Mouse (Mus musculus): ENCODE data around the gene Mep1a. TPM values are rescaled to one million over a fixed set of nuclear protein-coding genes. Genes with fewer than 3 reads are reported as not detected.
A peak's percentile ranks its signal among the peaks of the same experiment; 100 is the strongest.

The Mep1a gene
- polyA plus RNA-seq, 2 experiments = 0.21 TPM; not detected in 1

GRCm38 (mm10) chr17:43534362-43535222 lies 32.0 kb upstream of the Mep1a start:
- Histone ChIP-seq H3K9me3 (ENCODE audit: control insufficient read depth, low read length) (no peaks in the 10 kb centered on the region), H3K4me3 (replicated peaks; ENCODE audit: low read length) (peak overlapping the region; percentile 18), H3K4me2 (replicated peaks; ENCODE audit: low read depth, low read length, severe bottlenecking) (peak overlapping the region; percentile 41), H3K9ac (ENCODE audit: low read depth, low read length, severe bottlenecking) (peak overlapping the region; percentile 22), H3K4me1 (ENCODE audit: control insufficient read depth, insufficient read depth, low read length) (peaks cover 5% of the 10 kb centered on the region; the same call in 1 of the 2 replicates), H3K27me3 (ENCODE audit: control insufficient read depth, insufficient read depth, low read length) (no peaks in the 10 kb centered on the region), H3K36me3 (ENCODE audit: control insufficient read depth, insufficient read depth, low read length) (no peaks in the 10 kb centered on the region), H3K27ac (replicated peaks; ENCODE audit: low read depth, low read length) (0 out of 2 replicates have a peak overlapping the region, but pooled peaks have one; percentile 19)
- ATAC-seq (ENCODE audit: low FRiP score, low read depth) (peak; percentile 85), DNase-seq (ENCODE audit: low spot score) (peak; percentile 80)
- no peak for TF ChIP-seq POLR2A (IDR thresholded peaks at IDR 0.05; ENCODE audit: borderline replicate concordance, extremely low read depth, insufficient read depth, insufficient read length)
- WGBS = 17% methylated on average over 23 of the region's 23 CpGs

- H3K27me3 ChIP-seq (ENCODE audit: control insufficient read depth, insufficient read depth, low read length) = no peaks in the 10 kb centered on the region
- no peak for TF ChIP-seq POLR2A (IDR thresholded peaks at IDR 0.05; ENCODE audit: borderline replicate concordance, extremely low read depth, insufficient read depth, insufficient read length)
- ATAC-seq (ENCODE audit: low FRiP score, low read depth) (no peak), DNase-seq (ENCODE audit: low spot score) (no peak)
- no peaks in the 10 kb centered on the region for H3K36me3 ChIP-seq (ENCODE audit: control insufficient read depth, insufficient read depth, low read length)
- H3K4me2 ChIP-seq (replicated peaks; ENCODE audit: low read depth, low read length, severe bottlenecking) = no peak overlapping the region
- peaks cover 5% of the 10 kb centered on the region; the same call in 1 of the 2 replicates for H3K4me1 ChIP-seq (ENCODE audit: control insufficient read depth, insufficient read depth, low read length)
- 91% methylated on average over 4 of the region's 4 CpGs for WGBS
- no peak overlapping the region for H3K4me3 ChIP-seq (replicated peaks; ENCODE audit: low read length)
- no peak overlapping the region for H3K27ac ChIP-seq (replicated peaks; ENCODE audit: low read depth, low read length)
- H3K9me3 ChIP-seq (ENCODE audit: control insufficient read depth, low read length) = no peaks in the 10 kb centered on the region
- no peak overlapping the region for H3K9ac ChIP-seq (ENCODE audit: low read depth, low read length, severe bottlenecking)
Observed at GRCm38 (mm10) chr17:43531192-43531591, 28.6 kb upstream of the Mep1a start.

- no peak overlapping the region for H3K4me2 ChIP-seq (replicated peaks; ENCODE audit: low read depth, low read length, severe bottlenecking)
- no peaks in the 10 kb centered on the region for H3K27me3 ChIP-seq (ENCODE audit: control insufficient read depth, insufficient read depth, low read length)
- no peak overlapping the region for H3K9ac ChIP-seq (ENCODE audit: low read depth, low read length, severe bottlenecking)
- ATAC-seq (ENCODE audit: low FRiP score, low read depth) (no peak), DNase-seq (ENCODE audit: low spot score) (no peak)
- no peak for TF ChIP-seq POLR2A (IDR thresholded peaks at IDR 0.05; ENCODE audit: borderline replicate concordance, extremely low read depth, insufficient read depth, insufficient read length)
- 83% methylated on average over 2 of the region's 2 CpGs for WGBS
- peaks cover 5% of the 10 kb centered on the region; the same call in 1 of the 2 replicates for H3K4me1 ChIP-seq (ENCODE audit: control insufficient read depth, insufficient read depth, low read length)
- no peaks in the 10 kb centered on the region for H3K9me3 ChIP-seq (ENCODE audit: control insufficient read depth, low read length)
- H3K27ac ChIP-seq (replicated peaks; ENCODE audit: low read depth, low read length) = no peak overlapping the region
- no peaks in the 10 kb centered on the region for H3K36me3 ChIP-seq (ENCODE audit: control insufficient read depth, insufficient read depth, low read length)
- H3K4me3 ChIP-seq (replicated peaks; ENCODE audit: low read length) = no peak overlapping the region
Observed at GRCm38 (mm10) chr17:43530507-43530906, 27.9 kb upstream of the Mep1a start.

DNA sequence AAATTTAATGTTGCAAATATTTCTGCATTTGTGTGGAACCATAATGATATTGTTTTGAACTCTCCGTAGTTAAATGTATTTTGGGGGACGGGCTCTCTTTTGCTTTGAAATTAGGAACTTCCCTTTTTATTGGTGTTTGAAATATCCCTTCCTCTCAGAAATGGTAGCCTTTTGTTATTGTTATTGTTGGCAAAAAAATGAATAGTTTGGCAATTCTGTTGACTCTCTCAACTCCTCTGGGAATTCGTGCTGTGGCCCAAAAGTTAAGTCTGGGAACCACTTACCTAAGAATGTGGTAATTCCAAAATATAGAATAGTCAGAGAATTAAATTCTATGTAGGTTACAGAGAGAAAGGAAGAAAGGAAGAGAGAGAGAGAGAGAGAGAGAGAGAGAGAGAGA lies 17.6 kb upstream of the Mep1a start:
- ATAC-seq (ENCODE audit: low FRiP score, low read depth) (no peak), DNase-seq (ENCODE audit: low spot score) (no peak)
- Histone ChIP-seq H3K36me3 (ENCODE audit: control insufficient read depth, insufficient read depth, low read length) (no peaks in the 10 kb centered on the region), H3K27me3 (ENCODE audit: control insufficient read depth, insufficient read depth, low read length) (no peaks in the 10 kb centered on the region), H3K4me3 (replicated peaks; ENCODE audit: low read length) (no peak overlapping the region), H3K4me2 (replicated peaks; ENCODE audit: low read depth, low read length, severe bottlenecking) (no peak overlapping the region), H3K9me3 (ENCODE audit: control insufficient read depth, low read length) (no peaks in the 10 kb centered on the region), H3K9ac (ENCODE audit: low read depth, low read length, severe bottlenecking) (no peak overlapping the region), H3K4me1 (ENCODE audit: control insufficient read depth, insufficient read depth, low read length) (no peaks in the 10 kb centered on the region), H3K27ac (replicated peaks; ENCODE audit: low read depth, low read length) (no peak overlapping the region)
- TF ChIP-seq POLR2A (IDR thresholded peaks at IDR 0.05; ENCODE audit: borderline replicate concordance, extremely low read depth, insufficient read depth, insufficient read length) = no peak
- 77% methylated on average over 3 of the region's 3 CpGs for whole genome bisulfite sequencing

- H3K4me1 ChIP-seq (ENCODE audit: control insufficient read depth, insufficient read depth, low read length) = no peaks in the 10 kb centered on the region
- no peak overlapping the region for H3K4me3 ChIP-seq (replicated peaks; ENCODE audit: low read length)
- 26% methylated on average over 18 of the region's 18 CpGs for WGBS
- H3K27ac ChIP-seq (replicated peaks; ENCODE audit: low read depth, low read length) = no peak overlapping the region
- no peak overlapping the region for H3K9ac ChIP-seq (ENCODE audit: low read depth, low read length, severe bottlenecking)
- DNase-seq (ENCODE audit: low spot score) = peak; percentile 81
- TF ChIP-seq POLR2A (IDR thresholded peaks at IDR 0.05; ENCODE audit: borderline replicate concordance, extremely low read depth, insufficient read depth, insufficient read length) = no peak
- peak; percentile 82 for ATAC-seq (ENCODE audit: low FRiP score, low read depth)
- H3K36me3 ChIP-seq (ENCODE audit: control insufficient read depth, insufficient read depth, low read length) = no peaks in the 10 kb centered on the region
- H3K9me3 ChIP-seq (ENCODE audit: control insufficient read depth, low read length) = no peaks in the 10 kb centered on the region
- H3K4me2 ChIP-seq (replicated peaks; ENCODE audit: low read depth, low read length, severe bottlenecking) = no peak overlapping the region
- H3K27me3 ChIP-seq (ENCODE audit: control insufficient read depth, insufficient read depth, low read length) = no peaks in the 10 kb centered on the region
Observed at GRCm38 (mm10) chr17:43518644-43519409, 16.2 kb upstream of the Mep1a start.
